Mouse (Mus musculus) liver, embryonic 15.5 days (tissue): Measurements from ENCODE around the gene Vmn1r159. TPM values are rescaled to one million over a fixed set of nuclear protein-coding genes. Genes with fewer than 3 reads are reported as not detected.
"Not testable (repeated sequence)": the region's sequence is repeated elsewhere in the genome, so short reads cannot be mapped to it uniquely, and the experiment has no call there.

ENCODE experiments used
- ATAC-seq: fragments of 200-750 bp; cut with Nextera tagmentation; 2 replicates; pipeline ENCODE4 v1.8.0; 2017; ENCODE audit warnings: moderate number of reproducible peaks, mild to moderate bottlenecking, moderate library complexity; ENCODE audit not compliant: insufficient read depth
- H3K27ac ChIP-seq: fragments of 300-500 bp; sonication (generic); replicated peaks from 2 replicates; pipeline ENCODE4 v1.5.1; 2015; ENCODE audit warnings: mild to moderate bottlenecking, inconsistent platforms
- H3K27me3 ChIP-seq: fragments of 300-500 bp; sonication (generic); 2 replicates; pipeline ENCODE4 v1.6.1; 2015; ENCODE audit warnings: mild to moderate bottlenecking, inconsistent platforms
- H3K36me3 ChIP-seq: fragments of 300-500 bp; sonication (generic); replicated peaks from 2 replicates; pipeline ENCODE4 v1.6.1; 2015; ENCODE audit warnings: moderate library complexity, mild to moderate bottlenecking, inconsistent platforms
- H3K4me1 ChIP-seq: fragments of 300-500 bp; sonication (generic); replicated peaks from 2 replicates; pipeline ENCODE4 v1.6.1; 2015; ENCODE audit warnings: inconsistent platforms
- H3K4me2 ChIP-seq: fragments of 300-500 bp; sonication (generic); 2 replicates; pipeline ENCODE4 v1.6.1; 2015; ENCODE audit warnings: moderate library complexity, mild to moderate bottlenecking, inconsistent platforms
- H3K4me3 ChIP-seq: fragments of 300-500 bp; sonication (generic); replicated peaks from 2 replicates; pipeline ENCODE4 v1.5.1; 2015; ENCODE audit warnings: mild to moderate bottlenecking, inconsistent platforms
- H3K9ac ChIP-seq: fragments of 300-500 bp; sonication (generic); 2 replicates; pipeline ENCODE4 v1.6.1; 2015; ENCODE audit warnings: moderate library complexity, mild to moderate bottlenecking, inconsistent platforms
- H3K9me3 ChIP-seq: fragments of 300-500 bp; sonication (generic); replicated peaks from 2 replicates; pipeline ENCODE4 v1.6.1; 2016; ENCODE audit warnings: inconsistent platforms
- WGBS: fragments of 180-500 bp; shearing (Covaris S2); methylation state at CpG from one replicate; pipeline ENCODE4 v1.1.7; 2015; ENCODE audit warnings: mixed read lengths; ENCODE audit not compliant: insufficient replicate concordance; 5-methylcytosine and 5-hydroxymethylcytosine counted together
- polyA plus RNA-seq: library from polyadenylated mRNA; unstranded; fragments of >200 nt; fragmentation: Nextera tagmentation; extraction: Ambion mirVana; gene quantifications from 2 replicates; pipeline ENCODE4 v1.2.1, GENCODE M21; 2015

Gene Vmn1r159
- not detected in 2 replicates for polyA plus RNA-seq

GRCm38 (mm10) chr7:22843505-22843904 is at the start of gene Vmn1r159:
Vmn1r159 (minus strand) TSS chr7:22843605.
- ATAC-seq, H3K36me3 ChIP-seq, H3K27ac ChIP-seq, H3K9ac ChIP-seq, H3K27me3 ChIP-seq, H3K4me1 ChIP-seq, H3K9me3 ChIP-seq, H3K4me2 ChIP-seq, H3K4me3 ChIP-seq: not testable (repeated sequence)
- WGBS, result 32% methylated on average over 3 of the region's 3 CpGs

- not testable (repeated sequence) for H3K9me3 ChIP-seq, H3K27ac ChIP-seq, ATAC-seq, H3K4me2 ChIP-seq, H3K4me3 ChIP-seq, H3K4me1 ChIP-seq, H3K9ac ChIP-seq, H3K36me3 ChIP-seq, H3K27me3 ChIP-seq
- WGBS, result 23% methylated on average over 1 of the region's 3 CpGs
Measured at GRCm38 (mm10) chr7:22870924-22871323, 27.5 kb upstream of the Vmn1r159 start, which contains the start of gene Vmn1r160. Vmn1r160 (plus strand) TSS chr7:22871224.

Other genes with a start within 250 kb of the Vmn1r159 start
- not detected in 2 replicates for gene Vmn1r155, start 185.6 kb downstream of the Vmn1r159 start, polyA plus RNA-seq
- not detected in 2 replicates for gene Gm8693, start 151.3 kb downstream of the Vmn1r159 start, polyA plus RNA-seq
- gene Gm4567, start 123.9 kb downstream of the Vmn1r159 start, polyA plus RNA-seq, result not detected in 2 replicates
- not detected in 2 replicates for gene Vmn1r157, start 81.9 kb downstream of the Vmn1r159 start, polyA plus RNA-seq
- gene Vmn1r158, start 52.8 kb downstream of the Vmn1r159 start, polyA plus RNA-seq, result not detected in 2 replicates
- gene Vmn1r160, start 27.6 kb upstream of the Vmn1r159 start, polyA plus RNA-seq, result not detected in 2 replicates
- gene Gm4214, start 141.1 kb upstream of the Vmn1r159 start, polyA plus RNA-seq, result not detected in 2 replicates
- gene Gm4216, start 176.3 kb upstream of the Vmn1r159 start, polyA plus RNA-seq, result not detected in 2 replicates
- not detected in 2 replicates for gene Vmn1r163, start 211.9 kb upstream of the Vmn1r159 start, polyA plus RNA-seq
- gene Gm8720, start 223.9 kb upstream of the Vmn1r159 start, polyA plus RNA-seq, result not detected in 2 replicates